Mouse (Mus musculus): ENCODE measurements at regions not wholly inside any gene's neighbourhood (a gene's known extent, or its start where the extent isn't known, plus 50 kb on each side); places are given as distances from the start of the nearest gene placed in this dataset.
A peak's percentile ranks its signal among the peaks of the same experiment; 100 is the strongest.

- DNase-seq: no peak
Measured at GRCm38 (mm10) chr8:116375758-116376157, 129.0 kb upstream of the Dynlrb2 start.

GRCm38 (mm10) chr8:116373063-116373462 lies 131.7 kb upstream of the Dynlrb2 start:
- DNase-seq: peak; percentile 25

- peak; percentile 60 for DNase-seq
Measured at GRCm38 (mm10) chr8:116372574-116372973, 132.2 kb upstream of the Dynlrb2 start.

GRCm38 (mm10) chr8:116372056-116372455 lies 132.7 kb upstream of the Dynlrb2 start:
- no peak for DNase-seq

- DNase-seq: no peak
Measured at GRCm38 (mm10) chr8:116367491-116367890, 137.3 kb upstream of the Dynlrb2 start.

- DNase-seq: no peak
Measured at GRCm38 (mm10) chr8:116366706-116367105, 138.1 kb upstream of the Dynlrb2 start.

GRCm38 (mm10) chr8:116364751-116365150 lies 140.0 kb upstream of the Dynlrb2 start:
- DNase-seq: no peak

GRCm38 (mm10) chr8:116364172-116364571 lies 140.6 kb upstream of the Dynlrb2 start:
- DNase-seq: no peak

GRCm38 (mm10) chr8:116362351-116362750 lies 142.4 kb upstream of the Dynlrb2 start:
- DNase-seq: peak; percentile 52

GRCm38 (mm10) chr8:116359761-116360160 lies 145.0 kb upstream of the Dynlrb2 start:
- DNase-seq: no peak

GRCm38 (mm10) chr8:116354756-116355155 lies 150.0 kb upstream of the Dynlrb2 start:
- no peak for DNase-seq

- DNase-seq: no peak
Measured at GRCm38 (mm10) chr8:116353911-116354310, 150.9 kb upstream of the Dynlrb2 start.

- no peak for DNase-seq
Measured at GRCm38 (mm10) chr8:116352635-116353034, 152.1 kb upstream of the Dynlrb2 start.

- DNase-seq: no peak
Measured at GRCm38 (mm10) chr8:116348971-116349370, 155.8 kb upstream of the Dynlrb2 start.

- no peak for DNase-seq
Measured at GRCm38 (mm10) chr8:116346990-116347389, 157.8 kb upstream of the Dynlrb2 start.

- DNase-seq: no peak
Measured at GRCm38 (mm10) chr8:116344590-116345222, 160.1 kb upstream of the Dynlrb2 start.

- no peak for DNase-seq
Measured at GRCm38 (mm10) chr8:116343534-116343933, 161.2 kb upstream of the Dynlrb2 start.

- no peak for DNase-seq
Measured at GRCm38 (mm10) chr8:116334772-116335171, 170.0 kb upstream of the Dynlrb2 start.

- DNase-seq: peak; percentile 5
Measured at GRCm38 (mm10) chr8:116334101-116334500, 170.7 kb upstream of the Dynlrb2 start.

- no peak for DNase-seq
Measured at GRCm38 (mm10) chr8:116320014-116320680, 184.6 kb upstream of the Dynlrb2 start.

- DNase-seq: no peak
Measured at GRCm38 (mm10) chr8:116315410-116315809, 189.4 kb upstream of the Dynlrb2 start.

GRCm38 (mm10) chr8:116314429-116315092 lies 190.2 kb upstream of the Dynlrb2 start:
- DNase-seq: no peak

- no peak for DNase-seq
Measured at GRCm38 (mm10) chr8:116298891-116299290, 205.9 kb upstream of the Dynlrb2 start.

Data from adrenal gland, adult 2 months (tissue).